Mouse (Mus musculus) forebrain, embryonic 14.5 days (tissue): ENCODE data around the gene Gbx1. TPM values are rescaled to one million over a fixed set of nuclear protein-coding genes. Genes with fewer than 3 reads are reported as not detected.

Experiments
- ATAC-seq: fragments of 200-750 bp; cut with Nextera tagmentation; 2 replicates; pipeline ENCODE4 v1.8.0; 2017; ENCODE audit warnings: mild to moderate bottlenecking, moderate library complexity
- DNase-seq: peaks from one replicate; pipeline ENCODE4 v3.0.0-alpha.2; 2015; ENCODE audit warnings: low spot score
- H3K27ac ChIP-seq: fragments of 300-500 bp; sonication (generic); 2 replicates; pipeline ENCODE4 v1.5.1; 2014; ENCODE audit warnings: low read depth, mild to moderate bottlenecking, control low read depth, low read length, moderate library complexity
- H3K27me3 ChIP-seq: fragments of 300-500 bp; sonication (generic); replicated peaks from 2 replicates; pipeline ENCODE4 v1.6.1; 2014; ENCODE audit warnings: low read length, control low read depth, mixed read lengths; ENCODE audit not compliant: control insufficient read depth, insufficient read depth
- H3K36me3 ChIP-seq: fragments of 300-500 bp; sonication (generic); 2 replicates; pipeline ENCODE4 v1.6.1; 2014; ENCODE audit warnings: low read length, control low read depth; ENCODE audit not compliant: control insufficient read depth, insufficient read depth
- H3K4me1 ChIP-seq: fragments of 300-500 bp; sonication (generic); 2 replicates; pipeline ENCODE4 v1.6.1; 2014; ENCODE audit warnings: antibody characterized with exemption, low read length, control low read depth; ENCODE audit not compliant: control insufficient read depth, insufficient read depth
- H3K4me2 ChIP-seq: fragments of 300-500 bp; sonication (generic); 2 replicates; pipeline ENCODE4 v1.6.1; 2014; ENCODE audit warnings: mild to moderate bottlenecking, control low read depth, low read length
- H3K4me3 ChIP-seq: fragments of 300-500 bp; sonication (generic); 2 replicates; pipeline ENCODE4 v1.5.1; 2014; ENCODE audit warnings: low read depth, low read length, control low read depth
- H3K9ac ChIP-seq: fragments of 300-500 bp; sonication (generic); 2 replicates; pipeline ENCODE4 v1.6.1; 2014; ENCODE audit warnings: mild to moderate bottlenecking, low read length, control low read depth, moderate library complexity
- H3K9me3 ChIP-seq: fragments of 300-500 bp; sonication (generic); replicated peaks from 2 replicates; pipeline ENCODE4 v1.6.1; 2016; ENCODE audit warnings: low read length, control low read depth, mixed read lengths; ENCODE audit not compliant: control insufficient read depth
- WGBS: fragments of 180-500 bp; shearing (Covaris S2); extraction: QIAGEN DNeasy Blood & Tissue Kit; methylation state at CpG from one replicate; pipeline ENCODE4 v1.1.7; 2014; 5-methylcytosine and 5-hydroxymethylcytosine counted together
- polyA plus RNA-seq: library from polyadenylated mRNA; unstranded; fragments of >200 nt; fragmentation: Nextera tagmentation; extraction: Ambion mirVana; gene quantifications from 2 replicates; pipeline ENCODE4 v1.2.1, GENCODE M21; 2014

Gbx1 gene
- polyA plus RNA-seq, 1 experiment from 2014 or later: 0.51 TPM

DNA sequence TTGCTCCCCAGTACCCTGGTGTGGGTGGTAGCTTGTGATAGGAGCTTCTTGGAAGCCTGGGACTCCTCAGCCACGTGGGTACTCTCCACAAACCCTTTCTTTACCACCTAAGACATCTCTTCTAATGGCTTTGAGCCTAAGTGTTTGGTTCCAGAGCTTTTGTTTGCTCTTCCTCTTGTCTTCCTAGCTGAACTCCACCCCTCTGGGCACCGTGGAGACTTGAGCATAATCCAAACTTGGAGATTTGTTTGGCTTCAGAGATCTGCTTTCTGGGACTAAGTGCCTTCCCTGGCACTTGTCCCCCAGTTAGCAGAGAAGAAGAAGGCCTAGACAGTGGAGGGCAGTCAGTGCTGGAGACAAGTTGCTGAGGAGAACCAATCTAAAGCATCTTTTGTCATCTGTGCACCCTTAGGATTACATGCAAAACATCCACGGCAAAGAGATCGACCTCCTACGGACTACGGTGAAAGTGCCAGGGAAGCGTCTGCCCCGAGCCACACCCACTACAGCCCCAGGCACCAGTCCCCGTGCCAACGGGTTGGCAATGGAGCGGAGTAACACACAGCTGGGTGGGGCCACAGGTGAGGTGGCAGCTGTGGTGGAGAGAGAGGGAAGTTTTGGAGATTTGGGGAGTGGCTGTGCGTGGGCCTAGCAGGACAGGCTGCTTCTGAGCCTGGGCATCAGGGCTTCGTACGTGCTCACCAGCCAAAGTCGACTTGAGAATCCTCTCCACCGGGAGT lies 34.3 kb downstream of the Gbx1 start:
- no peak for ATAC-seq
- H3K9me3 ChIP-seq: no peaks in the 10 kb centered on the region
- H3K27me3 ChIP-seq: 0 out of 2 replicates have a peak, but pooled peaks cover 4% of the 10 kb centered on the region
- DNase-seq: no peak
- H3K4me2 ChIP-seq: no peak overlapping the region
- H3K36me3 ChIP-seq: peaks cover 77% of the 10 kb centered on the region
- H3K4me3 ChIP-seq: no peak overlapping the region
- peaks cover 30% of the 10 kb centered on the region for H3K4me1 ChIP-seq
- 87% methylated on average over 16 of the region's 16 CpGs for WGBS
- no peak overlapping the region for H3K27ac ChIP-seq
- H3K9ac ChIP-seq: no peak overlapping the region

DNA sequence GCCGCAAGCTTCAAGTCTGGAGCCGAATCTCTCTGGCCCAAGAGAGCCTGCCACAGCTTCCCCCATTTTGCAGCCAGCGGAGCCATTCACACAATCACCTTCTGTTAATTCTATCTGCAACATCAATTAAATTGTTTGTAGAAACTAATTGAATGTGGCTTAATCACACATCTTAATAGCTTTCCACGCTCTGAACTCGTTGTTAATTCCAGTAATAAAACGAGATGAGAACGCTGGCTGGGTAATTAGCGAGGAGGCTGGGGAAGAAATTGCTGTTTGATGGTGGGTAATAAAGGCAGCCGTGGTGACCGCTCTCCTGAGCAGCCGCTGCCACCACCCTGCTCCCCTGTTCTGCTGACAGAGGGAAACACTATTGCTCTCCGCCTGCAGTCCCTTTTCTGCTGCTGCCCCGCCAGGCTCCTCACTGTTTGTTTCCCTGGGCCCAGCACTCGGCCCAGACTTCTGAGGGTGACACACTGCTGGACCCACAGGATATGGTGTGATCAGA lies 36.5 kb downstream of the Gbx1 start:
- H3K36me3 ChIP-seq: peaks cover 80% of the 10 kb centered on the region
- H3K9me3 ChIP-seq: no peaks in the 10 kb centered on the region
- no peak for ATAC-seq
- peaks cover 14% of the 10 kb centered on the region for H3K4me1 ChIP-seq
- 0 out of 2 replicates have a peak, but pooled peaks cover 4% of the 10 kb centered on the region for H3K27me3 ChIP-seq
- H3K4me3 ChIP-seq: no peak overlapping the region
- DNase-seq: peak; percentile 45
- no peak overlapping the region for H3K27ac ChIP-seq
- no peak overlapping the region for H3K9ac ChIP-seq
- H3K4me2 ChIP-seq: no peak overlapping the region
- 23% methylated on average over 14 of the region's 14 CpGs for WGBS

DNA sequence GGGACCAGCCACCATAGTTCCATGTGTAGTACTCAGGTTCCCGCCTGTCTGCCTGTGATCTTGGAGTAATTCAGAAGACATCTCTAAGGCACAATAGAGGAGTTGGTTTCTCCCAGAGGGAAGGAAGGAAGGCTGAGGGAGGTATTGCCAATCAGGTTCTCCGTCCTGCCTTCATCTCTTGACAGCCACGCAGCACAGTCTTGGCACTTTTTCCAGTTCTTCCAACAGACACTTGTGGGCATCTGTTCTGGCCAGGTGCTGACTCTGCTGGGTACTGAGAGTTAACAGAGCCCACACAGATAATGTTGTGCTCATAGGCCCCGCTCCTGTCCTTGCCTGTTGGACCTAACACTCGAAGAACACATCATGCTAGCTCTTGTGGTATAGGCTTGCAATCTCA lies 40.3 kb downstream of the Gbx1 start:
- H3K9me3 ChIP-seq: no peaks in the 10 kb centered on the region
- no peak for DNase-seq
- H3K27ac ChIP-seq: no peak overlapping the region
- ATAC-seq: no peak
- H3K36me3 ChIP-seq: peaks cover 71% of the 10 kb centered on the region
- peaks cover 15% of the 10 kb centered on the region for H3K4me1 ChIP-seq
- no peak overlapping the region for H3K4me2 ChIP-seq
- H3K9ac ChIP-seq: no peak overlapping the region
- H3K27me3 ChIP-seq: no peaks in the 10 kb centered on the region
- 88% methylated on average over 5 of the region's 5 CpGs for WGBS
- no peak overlapping the region for H3K4me3 ChIP-seq

DNA sequence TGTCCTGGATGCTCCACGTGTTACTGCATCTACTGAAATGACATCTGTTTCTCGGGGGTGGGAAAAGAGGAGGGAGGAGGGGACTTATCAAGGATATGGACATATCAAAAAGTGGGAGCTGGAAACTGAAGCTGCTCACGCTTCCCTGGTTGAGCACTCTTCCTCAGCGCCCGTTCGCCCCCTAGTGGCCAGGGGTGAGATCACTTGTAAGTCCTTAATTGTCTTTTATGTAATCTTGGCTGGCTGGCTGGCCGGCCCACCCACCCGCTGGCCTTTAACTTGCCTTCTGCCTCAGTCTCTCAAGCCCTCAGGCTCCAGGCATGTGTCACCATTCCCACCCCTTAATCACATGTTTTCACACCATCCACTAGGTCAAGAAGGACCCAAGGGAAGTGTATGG lies 40.9 kb downstream of the Gbx1 start:
- Histone ChIP-seq H3K27ac (no peak overlapping the region), H3K4me1 (peaks cover 20% of the 10 kb centered on the region), H3K9me3 (no peaks in the 10 kb centered on the region), H3K36me3 (peaks cover 69% of the 10 kb centered on the region), H3K4me2 (no peak overlapping the region), H3K27me3 (no peaks in the 10 kb centered on the region), H3K4me3 (no peak overlapping the region), H3K9ac (no peak overlapping the region)
- DNase-seq: peak; percentile 92
- 1% methylated on average over 8 of the region's 8 CpGs for whole genome bisulfite sequencing
- no peak for ATAC-seq

DNA sequence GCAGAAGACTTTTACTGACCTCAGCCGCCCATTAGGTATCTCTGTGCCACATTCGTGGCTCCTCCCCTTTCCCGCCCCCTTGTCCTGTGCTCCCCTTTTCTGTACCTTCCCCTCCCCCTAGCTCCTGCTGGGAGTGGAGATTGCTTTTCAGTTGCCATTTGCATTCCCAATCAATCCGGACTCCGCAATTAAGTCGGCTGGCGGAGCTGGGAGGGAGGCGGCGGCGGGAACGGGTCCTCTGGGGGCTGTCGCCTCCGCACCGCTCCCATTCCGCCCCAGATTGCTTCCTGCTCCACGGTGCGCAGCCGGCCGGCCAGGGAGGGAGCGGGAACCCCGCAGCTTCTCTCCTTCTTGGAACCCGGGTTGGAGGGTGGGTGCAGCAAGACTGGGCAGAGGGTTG lies 42.0 kb downstream of the Gbx1 start:
- H3K9ac ChIP-seq: peak overlapping the region; percentile 47
- ATAC-seq: peak; percentile 35
- no peaks in the 10 kb centered on the region for H3K9me3 ChIP-seq
- H3K4me2 ChIP-seq: peak overlapping the region; percentile 46
- no peak overlapping the region for H3K27ac ChIP-seq
- peaks cover 21% of the 10 kb centered on the region for H3K4me1 ChIP-seq
- no peaks in the 10 kb centered on the region for H3K27me3 ChIP-seq
- 0 out of 2 replicates have a peak overlapping the region, but pooled peaks have one; percentile 5 for H3K4me3 ChIP-seq
- DNase-seq: peak; percentile 76
- H3K36me3 ChIP-seq: peaks cover 69% of the 10 kb centered on the region
- WGBS: 4% methylated on average over 22 of the region's 22 CpGs

DNA sequence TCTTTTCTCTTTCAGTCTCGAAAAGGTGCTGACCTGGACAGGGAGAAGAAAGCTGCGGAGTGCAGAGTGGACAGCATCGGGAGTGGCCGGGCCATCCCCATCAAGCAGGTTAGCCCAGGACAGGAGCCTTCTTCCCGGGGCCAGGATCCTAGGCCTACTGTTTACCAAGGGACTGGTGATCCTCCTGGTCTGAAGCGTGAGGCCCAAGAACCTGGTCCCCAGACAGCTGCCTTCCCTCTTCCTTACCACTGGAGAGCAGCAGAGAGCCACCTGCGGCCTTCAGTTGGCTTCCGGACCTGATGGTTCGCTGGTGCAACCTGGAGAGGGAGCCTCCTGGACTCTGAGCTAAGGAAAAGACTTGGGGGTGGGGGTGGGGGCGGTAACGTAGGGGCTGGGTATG lies 43.7 kb downstream of the Gbx1 start:
- Histone ChIP-seq H3K4me2 (no peak overlapping the region), H3K4me3 (no peak overlapping the region), H3K27ac (no peak overlapping the region), H3K36me3 (peaks cover 69% of the 10 kb centered on the region), H3K9ac (no peak overlapping the region), H3K4me1 (peaks cover 21% of the 10 kb centered on the region), H3K27me3 (no peaks in the 10 kb centered on the region), H3K9me3 (no peaks in the 10 kb centered on the region)
- DNase-seq (peak; percentile 85), ATAC-seq (peak; percentile 27)
- 14% methylated on average over 11 of the region's 11 CpGs for WGBS

DNA sequence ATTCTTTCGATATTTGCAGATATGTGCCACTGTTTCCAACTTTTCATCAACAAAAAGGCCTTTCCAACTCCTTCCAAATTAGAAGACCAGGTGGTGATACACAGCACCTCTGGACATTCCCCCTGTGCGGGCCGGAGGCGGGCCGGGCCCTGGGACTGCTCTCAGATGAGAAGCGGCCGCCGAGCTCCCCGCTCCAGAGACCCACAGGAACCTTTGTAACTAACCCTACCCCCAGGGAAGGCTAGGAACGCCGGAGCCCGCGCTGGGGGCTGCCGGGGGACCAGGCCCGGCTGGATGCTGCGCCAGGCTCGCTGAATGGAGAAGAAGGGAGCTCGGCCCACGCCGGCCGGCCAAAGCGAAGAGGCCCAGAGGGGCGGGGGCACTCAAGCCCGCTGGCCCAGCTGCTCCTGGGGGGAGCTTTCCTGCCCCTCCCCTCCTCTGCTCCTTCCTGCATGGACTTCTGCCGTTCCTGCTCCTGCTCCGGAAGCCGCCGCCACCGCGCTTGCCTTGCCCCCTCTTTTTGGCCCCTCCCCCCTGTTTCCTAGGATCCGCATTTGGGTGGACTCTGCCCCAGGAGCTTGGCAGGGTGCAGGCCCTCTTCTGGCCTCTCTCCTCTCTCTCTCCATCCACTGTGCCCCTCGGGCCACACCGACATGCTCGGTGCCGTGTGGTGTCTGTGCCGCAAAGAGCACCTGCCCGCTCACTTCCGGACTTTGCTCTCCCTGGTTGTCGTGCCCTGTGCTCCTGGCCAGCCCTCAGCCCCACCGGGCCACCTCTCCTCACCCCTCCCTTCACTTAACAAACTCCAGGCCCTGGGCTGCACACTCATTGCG lies 44.5 kb downstream of the Gbx1 start:
- Histone ChIP-seq H3K4me2 (no peak overlapping the region), H3K9ac (no peak overlapping the region), H3K36me3 (peaks cover 69% of the 10 kb centered on the region), H3K27me3 (no peaks in the 10 kb centered on the region), H3K4me3 (no peak overlapping the region), H3K4me1 (peaks cover 21% of the 10 kb centered on the region), H3K27ac (no peak overlapping the region), H3K9me3 (no peaks in the 10 kb centered on the region)
- 41% methylated on average over 40 of the region's 41 CpGs for WGBS
- ATAC-seq (no peak), DNase-seq (no peak)

DNA sequence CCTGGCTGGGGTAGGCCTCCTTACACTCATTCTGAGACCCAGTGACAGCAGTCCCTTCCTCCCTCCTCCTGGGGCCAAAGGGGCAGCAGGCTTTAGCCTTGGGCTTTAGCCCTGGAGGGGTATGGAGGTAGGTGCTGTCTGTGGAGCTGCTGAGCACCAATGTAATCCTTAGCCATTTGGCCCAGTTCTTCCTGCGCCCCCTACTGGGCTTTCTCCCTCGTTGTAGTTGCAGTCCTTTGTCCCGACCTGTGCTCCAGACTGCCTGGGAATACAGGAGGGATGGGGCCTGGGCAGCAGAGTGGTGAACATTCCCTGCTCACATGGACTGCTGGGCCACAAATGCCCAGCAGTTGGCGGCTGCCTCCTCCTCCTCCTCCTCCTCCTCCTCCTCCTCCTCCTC lies 45.4 kb downstream of the Gbx1 start:
- Histone ChIP-seq H3K4me3 (no peak overlapping the region), H3K27ac (no peak overlapping the region), H3K9me3 (no peaks in the 10 kb centered on the region), H3K4me2 (no peak overlapping the region), H3K9ac (no peak overlapping the region; the same call in 1 of the 2 replicates), H3K36me3 (peaks cover 70% of the 10 kb centered on the region), H3K27me3 (no peaks in the 10 kb centered on the region), H3K4me1 (peaks cover 21% of the 10 kb centered on the region)
- ATAC-seq (peak; percentile 56), DNase-seq (peak; percentile 87)
- 3% methylated on average over 3 of the region's 4 CpGs for WGBS
